Mouse (Mus musculus): ENCODE data around the gene Speer4b. TPM values are rescaled to one million over a fixed set of nuclear protein-coding genes. Genes with fewer than 3 reads are reported as not detected.
"Not testable (repeated sequence)": the region's sequence is repeated elsewhere in the genome, so short reads cannot be mapped to it uniquely, and the experiment has no call there.

Gene Speer4b
- polyA plus RNA-seq (2015; fragmentation: Nextera tagmentation; extraction: Ambion mirVana), result 0.26 and 0.97 TPM in 2 replicates

- ATAC-seq (ENCODE audit: low FRiP score); H3K4me1 ChIP-seq (replicated peaks); H3K36me3 ChIP-seq; H3K4me3 ChIP-seq; H3K9me3 ChIP-seq; H3K4me2 ChIP-seq; H3K27me3 ChIP-seq; H3K9ac ChIP-seq; H3K27ac ChIP-seq: not testable (repeated sequence)
- WGBS, result 65% methylated on average over 1 of the region's 1 CpGs
Observed at GRCm38 (mm10) chr5:27501338-27501737, at the start of gene Speer4b. Speer4b (minus strand) TSS chr5:27501438.

GRCm38 (mm10) chr5:27549291-27549690, 48.1 kb upstream of the Speer4b start:
- Histone ChIP-seq H3K27me3 (no peaks in the 10 kb centered on the region), H3K4me2 (no peak overlapping the region), H3K9ac (no peak overlapping the region), H3K9me3 (no peaks in the 10 kb centered on the region), H3K4me1 (replicated peaks) (no peaks in the 10 kb centered on the region), H3K36me3 (no peaks in the 10 kb centered on the region), H3K4me3 (no peak overlapping the region), H3K27ac (no peak overlapping the region)
- ATAC-seq (ENCODE audit: low FRiP score), result no peak
- 89% methylated on average over 4 of the region's 4 CpGs for WGBS

- Histone ChIP-seq H3K9me3 (no peaks in the 10 kb centered on the region), H3K9ac (no peak overlapping the region), H3K4me1 (replicated peaks) (no peaks in the 10 kb centered on the region), H3K27me3 (no peaks in the 10 kb centered on the region), H3K4me3 (no peak overlapping the region), H3K36me3 (no peaks in the 10 kb centered on the region), H3K4me2 (no peak overlapping the region), H3K27ac (no peak overlapping the region)
- ATAC-seq (ENCODE audit: low FRiP score), result peak; percentile 62
- 24% methylated on average over 2 of the region's 2 CpGs for WGBS
Observed at GRCm38 (mm10) chr5:27544816-27545270, 43.6 kb upstream of the Speer4b start.

GRCm38 (mm10) chr5:27526906-27527305, 25.7 kb upstream of the Speer4b start:
- ATAC-seq (ENCODE audit: low FRiP score), result no peak
- WGBS, result 93% methylated on average over 1 of the region's 1 CpGs
- H3K9ac ChIP-seq, result no peak overlapping the region
- H3K4me2 ChIP-seq, result no peak overlapping the region
- H3K27me3 ChIP-seq, result no peaks in the 10 kb centered on the region
- H3K36me3 ChIP-seq, result no peaks in the 10 kb centered on the region
- no peak overlapping the region for H3K27ac ChIP-seq
- no peaks in the 10 kb centered on the region for H3K4me1 ChIP-seq (replicated peaks)
- H3K9me3 ChIP-seq, result no peaks in the 10 kb centered on the region
- no peak overlapping the region for H3K4me3 ChIP-seq

GRCm38 (mm10) chr5:27518716-27519115, 17.5 kb upstream of the Speer4b start:
- Histone ChIP-seq H3K4me3 (no peak overlapping the region), H3K9me3 (no peaks in the 10 kb centered on the region), H3K36me3 (no peaks in the 10 kb centered on the region), H3K4me1 (replicated peaks) (no peaks in the 10 kb centered on the region), H3K9ac (no peak overlapping the region), H3K27me3 (no peaks in the 10 kb centered on the region), H3K4me2 (no peak overlapping the region), H3K27ac (no peak overlapping the region)
- ATAC-seq (ENCODE audit: low FRiP score), result no peak

GRCm38 (mm10) chr5:27490942-27491341, 10.3 kb downstream of the Speer4b start:
- H3K27ac ChIP-seq, result 0 out of 2 replicates have a peak overlapping the region, but pooled peaks have one; percentile 41
- H3K27me3 ChIP-seq, result no peaks in the 10 kb centered on the region
- no peak overlapping the region for H3K4me2 ChIP-seq
- H3K9me3 ChIP-seq, result no peaks in the 10 kb centered on the region
- ATAC-seq (ENCODE audit: low FRiP score), result peak; percentile 54; the same call in 1 of the 2 replicates
- peaks cover 5% of the 10 kb centered on the region for H3K4me1 ChIP-seq (replicated peaks)
- 82% methylated on average over 4 of the region's 4 CpGs for WGBS
- H3K9ac ChIP-seq, result no peak overlapping the region
- no peaks in the 10 kb centered on the region for H3K36me3 ChIP-seq
- no peak overlapping the region for H3K4me3 ChIP-seq

- Histone ChIP-seq H3K9me3 (no peaks in the 10 kb centered on the region), H3K36me3 (peaks cover 10% of the 10 kb centered on the region; the same call in 1 of the 2 replicates), H3K27ac (0 out of 2 replicates have a peak overlapping the region, but pooled peaks have one; percentile 20), H3K27me3 (no peaks in the 10 kb centered on the region), H3K4me1 (replicated peaks) (peaks cover 5% of the 10 kb centered on the region), H3K9ac (no peak overlapping the region), H3K4me3 (no peak overlapping the region), H3K4me2 (no peak overlapping the region)
- WGBS, result 32% methylated on average over 1 of the region's 1 CpGs
- no peak for ATAC-seq (ENCODE audit: low FRiP score)
Observed at GRCm38 (mm10) chr5:27486138-27486537, 15.1 kb downstream of the Speer4b start.

- H3K9me3 ChIP-seq, result no peaks in the 10 kb centered on the region
- peak overlapping the region; percentile 40; the same call in 1 of the 2 replicates for H3K27ac ChIP-seq
- H3K4me2 ChIP-seq, result no peak overlapping the region
- H3K4me3 ChIP-seq, result no peak overlapping the region
- H3K9ac ChIP-seq, result no peak overlapping the region
- no peak for ATAC-seq (ENCODE audit: low FRiP score)
- H3K4me1 ChIP-seq (replicated peaks), result no peaks in the 10 kb centered on the region; the same call in 1 of the 2 replicates
- peaks cover 10% of the 10 kb centered on the region; the same call in 1 of the 2 replicates for H3K36me3 ChIP-seq
- WGBS, result 79% methylated on average over 2 of the region's 2 CpGs
- H3K27me3 ChIP-seq, result no peaks in the 10 kb centered on the region
Observed at GRCm38 (mm10) chr5:27481706-27482105, 19.5 kb downstream of the Speer4b start.

- no peaks in the 10 kb centered on the region for H3K9me3 ChIP-seq
- H3K27me3 ChIP-seq, result no peaks in the 10 kb centered on the region
- peaks cover 13% of the 10 kb centered on the region for H3K36me3 ChIP-seq
- ATAC-seq (ENCODE audit: low FRiP score), result no peak
- no peaks in the 10 kb centered on the region for H3K4me1 ChIP-seq (replicated peaks)
- no peak overlapping the region for H3K4me2 ChIP-seq
- 82% methylated on average over 4 of the region's 4 CpGs for WGBS
- H3K27ac ChIP-seq, result no peak overlapping the region
- no peak overlapping the region for H3K4me3 ChIP-seq
- no peak overlapping the region for H3K9ac ChIP-seq
Observed at GRCm38 (mm10) chr5:27474964-27475465, 26.2 kb downstream of the Speer4b start.

- H3K4me2 ChIP-seq, result no peak overlapping the region
- no peak overlapping the region for H3K9ac ChIP-seq
- 63% methylated on average over 1 of the region's 1 CpGs for WGBS
- ATAC-seq (ENCODE audit: low FRiP score), result no peak
- no peaks in the 10 kb centered on the region for H3K27me3 ChIP-seq
- H3K36me3 ChIP-seq, result no peaks in the 10 kb centered on the region
- no peak overlapping the region for H3K27ac ChIP-seq
- H3K4me1 ChIP-seq (replicated peaks), result no peaks in the 10 kb centered on the region
- no peak overlapping the region for H3K4me3 ChIP-seq
- H3K9me3 ChIP-seq, result no peaks in the 10 kb centered on the region
Observed at GRCm38 (mm10) chr5:27457686-27458085, 43.6 kb downstream of the Speer4b start.

GRCm38 (mm10) chr5:27456981-27457380, 44.3 kb downstream of the Speer4b start:
- no peak overlapping the region for H3K27ac ChIP-seq
- no peak overlapping the region for H3K4me3 ChIP-seq
- 86% methylated on average over 1 of the region's 1 CpGs for WGBS
- H3K9ac ChIP-seq, result no peak overlapping the region
- ATAC-seq (ENCODE audit: low FRiP score), result no peak
- H3K9me3 ChIP-seq, result no peaks in the 10 kb centered on the region
- H3K4me2 ChIP-seq, result no peak overlapping the region
- H3K36me3 ChIP-seq, result no peaks in the 10 kb centered on the region
- no peaks in the 10 kb centered on the region for H3K4me1 ChIP-seq (replicated peaks)
- H3K27me3 ChIP-seq, result no peaks in the 10 kb centered on the region

GRCm38 (mm10) chr5:27454386-27454785, 46.9 kb downstream of the Speer4b start:
- H3K36me3 ChIP-seq, result no peaks in the 10 kb centered on the region
- WGBS, result 90% methylated on average over 3 of the region's 3 CpGs
- no peak overlapping the region for H3K9ac ChIP-seq
- no peaks in the 10 kb centered on the region for H3K4me1 ChIP-seq (replicated peaks)
- H3K27me3 ChIP-seq, result no peaks in the 10 kb centered on the region
- ATAC-seq (ENCODE audit: low FRiP score), result no peak
- no peaks in the 10 kb centered on the region for H3K9me3 ChIP-seq
- H3K4me3 ChIP-seq, result no peak overlapping the region
- H3K4me2 ChIP-seq, result no peak overlapping the region
- H3K27ac ChIP-seq, result no peak overlapping the region

GRCm38 (mm10) chr5:27453201-27453845, 47.9 kb downstream of the Speer4b start:
- H3K4me2 ChIP-seq, result no peak overlapping the region
- ATAC-seq (ENCODE audit: low FRiP score), result no peak
- H3K4me1 ChIP-seq (replicated peaks), result no peaks in the 10 kb centered on the region
- no peak overlapping the region for H3K9ac ChIP-seq
- no peak overlapping the region for H3K27ac ChIP-seq
- H3K9me3 ChIP-seq, result no peaks in the 10 kb centered on the region
- H3K27me3 ChIP-seq, result no peaks in the 10 kb centered on the region
- no peaks in the 10 kb centered on the region for H3K36me3 ChIP-seq
- WGBS, result 45% methylated on average over 3 of the region's 3 CpGs
- no peak overlapping the region for H3K4me3 ChIP-seq
